Mouse (Mus musculus) limb, embryonic 14.5 days (tissue): ENCODE measurements around the gene Actr1a. TPM values are rescaled to one million over a fixed set of nuclear protein-coding genes. Genes with fewer than 3 reads are reported as not detected.

Experiments used
- ATAC-seq: fragments of 200-750 bp; cut with Nextera tagmentation; 2 replicates; pipeline ENCODE4 v1.8.0; 2017; ENCODE audit warnings: low read depth, moderate number of reproducible peaks, moderate TSS enrichment; ENCODE audit not compliant: low FRiP score
- DNase-seq: peaks from one replicate; pipeline ENCODE4 v3.0.0-alpha.2; 2015; ENCODE audit warnings: low spot score
- H3K27ac ChIP-seq: fragments of 300-500 bp; sonication (generic); replicated peaks from 2 replicates; pipeline ENCODE4 v1.5.1; 2014; ENCODE audit warnings: low read depth, mild to moderate bottlenecking, low read length, moderate library complexity, mixed read lengths
- H3K27me3 ChIP-seq: fragments of 300-500 bp; sonication (generic); 2 replicates; pipeline ENCODE4 v1.6.1; 2014; ENCODE audit warnings: low read length, mixed read lengths; ENCODE audit not compliant: control insufficient read depth, insufficient read depth
- H3K36me3 ChIP-seq: fragments of 300-500 bp; sonication (generic); 2 replicates; pipeline ENCODE4 v1.6.1; 2014; ENCODE audit warnings: mild to moderate bottlenecking, low read length, moderate library complexity, mixed read lengths; ENCODE audit not compliant: control insufficient read depth, insufficient read depth
- H3K4me1 ChIP-seq: fragments of 300-500 bp; sonication (generic); 2 replicates; pipeline ENCODE4 v1.6.1; 2014; ENCODE audit warnings: antibody characterized with exemption, low read length, mixed read lengths; ENCODE audit not compliant: control insufficient read depth, insufficient read depth
- H3K4me2 ChIP-seq: fragments of 300-500 bp; sonication (generic); replicated peaks from 2 replicates; pipeline ENCODE4 v1.6.1; 2014; ENCODE audit warnings: low read depth, mild to moderate bottlenecking, low read length, moderate library complexity; ENCODE audit not compliant: severe bottlenecking
- H3K4me3 ChIP-seq: fragments of 300-500 bp; sonication (generic); replicated peaks from 2 replicates; pipeline ENCODE4 v1.5.1; 2014; ENCODE audit warnings: low read length
- H3K9ac ChIP-seq: fragments of 300-500 bp; sonication (generic); 2 replicates; pipeline ENCODE4 v1.6.1; 2014; ENCODE audit warnings: mild to moderate bottlenecking, low read depth, low read length, moderate library complexity; ENCODE audit not compliant: severe bottlenecking
- H3K9me3 ChIP-seq: fragments of 300-500 bp; sonication (generic); 2 replicates; pipeline ENCODE4 v1.6.1; 2016; ENCODE audit warnings: low read length; ENCODE audit not compliant: control insufficient read depth
- POLR2A ChIP-seq: fragments of 200-500 bp; IDR thresholded peaks from 2 replicates; pipeline ENCODE4 v1.8.0; 2012; ENCODE audit warnings: inconsistent platforms, mild to moderate bottlenecking, moderate library complexity, borderline replicate concordance; ENCODE audit not compliant: insufficient read depth, insufficient read length; ENCODE audit errors: extremely low read depth
- WGBS: fragments of 180-500 bp; shearing (Covaris S2); extraction: QIAGEN DNeasy Blood & Tissue Kit; methylation state at CpG from one replicate; pipeline ENCODE4 v1.1.7; 2014; 5-methylcytosine and 5-hydroxymethylcytosine counted together
- polyA plus RNA-seq, 2 experiments: library from polyadenylated mRNA; depleted of rRNA in 1 of 2; stranded (reverse) in 1 of 2; unstranded in 1 of 2; fragments of >200 nt; fragmentation: Nextera tagmentation in 1 of 2; extraction: Ambion mirVana in 1 of 2; gene quantifications; 2 replicates each; pipeline versions ENCODE4 v1.2.1 to v1.2.3; 2012 to 2014

Gene Actr1a
- polyA plus RNA-seq, 2 experiments, result 96.2 to 152 TPM

DNA sequence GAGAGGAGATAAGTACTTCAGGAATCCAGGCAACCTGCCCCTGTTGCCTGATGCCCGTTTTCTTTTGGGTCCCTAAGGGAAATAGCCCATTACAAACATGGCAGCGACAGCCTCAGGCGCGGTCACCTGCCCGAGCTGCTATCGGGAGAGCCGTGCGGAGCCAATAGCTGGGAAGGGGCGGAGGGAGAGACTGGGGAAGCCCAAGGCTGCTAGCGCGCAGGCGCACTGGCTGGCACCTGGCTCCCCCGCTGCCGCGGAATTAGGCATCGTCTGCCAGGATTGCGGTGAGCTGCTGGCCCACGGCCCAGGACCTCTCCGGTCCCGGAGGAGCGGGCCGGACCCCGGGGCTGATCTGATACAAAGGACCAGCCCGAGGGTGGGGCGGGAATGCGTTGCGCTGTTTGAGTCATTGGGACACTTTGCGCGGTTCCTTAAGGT is 38.8 kb downstream of the Actr1a start:
- Histone ChIP-seq H3K4me3 (peak overlapping the region; percentile 46), H3K27ac (no peak overlapping the region), H3K36me3 (no peaks in the 10 kb centered on the region), H3K9me3 (no peaks in the 10 kb centered on the region), H3K4me1 (peaks cover 4% of the 10 kb centered on the region), H3K27me3 (peaks cover 15% of the 10 kb centered on the region; the same call in 1 of the 2 replicates), H3K9ac (peak overlapping the region; percentile 49), H3K4me2 (peak overlapping the region; percentile 68)
- ATAC-seq (peak; percentile 50; the same call in 1 of the 2 replicates), DNase-seq (peak; percentile 83)
- under 1% methylated on average over 26 of the region's 29 CpGs for WGBS
- TF ChIP-seq POLR2A, result no peak

DNA sequence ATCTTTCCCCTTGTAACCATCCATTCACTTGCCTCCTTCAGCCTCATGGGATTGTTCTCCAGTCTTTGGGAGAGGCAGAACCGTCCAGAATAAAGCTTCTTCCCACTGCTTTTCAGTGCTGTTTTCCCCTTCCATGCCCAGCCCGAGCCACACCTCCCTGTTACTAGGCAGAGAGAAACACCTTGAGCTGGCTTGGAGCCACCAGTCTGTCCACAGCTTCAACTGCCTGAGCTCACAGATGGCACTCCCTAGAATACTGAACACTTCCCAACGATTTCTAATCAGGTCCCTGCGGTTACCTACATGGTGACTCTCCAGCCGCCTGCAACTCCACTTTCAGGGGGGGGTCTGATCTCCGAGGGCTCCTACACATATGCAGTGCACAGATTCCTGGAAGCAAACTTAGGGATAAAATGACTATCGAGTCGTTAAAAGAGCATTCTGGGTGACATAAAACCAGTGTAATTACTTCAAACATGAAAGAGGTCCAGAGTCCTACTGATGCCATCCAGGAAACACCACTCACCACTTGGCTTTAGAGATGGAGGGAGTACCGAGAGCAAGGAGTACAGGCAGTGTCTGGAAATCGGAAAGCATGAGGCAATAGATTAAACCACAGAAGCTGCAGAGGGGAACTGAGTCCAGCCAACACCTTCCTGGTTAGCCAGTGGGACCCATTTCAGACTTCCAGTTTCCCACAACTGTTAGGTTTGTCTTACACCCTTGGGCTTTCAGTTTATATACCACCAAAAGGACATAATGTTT is 45.2 kb downstream of the Actr1a start, which contains the start of gene 2310034G01Rik:
Gene 2310034G01Rik, minus strand, starts transcription at position 135 of the 765 bp plus-strand sequence.
- H3K9ac ChIP-seq, result peak within 1 kb of the TSS; percentile 80
- peak within 1 kb of the TSS; percentile 85 for H3K4me2 ChIP-seq
- WGBS, result 41% methylated on average over 10 of the region's 10 CpGs
- ATAC-seq (no peak), DNase-seq (no peak)
- no peaks in the 10 kb centered on the region for H3K27me3 ChIP-seq
- no peaks in the 10 kb centered on the region for H3K36me3 ChIP-seq
- no peak for TF ChIP-seq POLR2A
- 0 out of 2 replicates have a peak, but pooled peaks cover 7% of the 10 kb centered on the region for H3K4me1 ChIP-seq
- peak within 1 kb of the TSS; percentile 79 for H3K27ac ChIP-seq
- no peaks in the 10 kb centered on the region for H3K9me3 ChIP-seq
- peak within 1 kb of the TSS; percentile 76 for H3K4me3 ChIP-seq

DNA sequence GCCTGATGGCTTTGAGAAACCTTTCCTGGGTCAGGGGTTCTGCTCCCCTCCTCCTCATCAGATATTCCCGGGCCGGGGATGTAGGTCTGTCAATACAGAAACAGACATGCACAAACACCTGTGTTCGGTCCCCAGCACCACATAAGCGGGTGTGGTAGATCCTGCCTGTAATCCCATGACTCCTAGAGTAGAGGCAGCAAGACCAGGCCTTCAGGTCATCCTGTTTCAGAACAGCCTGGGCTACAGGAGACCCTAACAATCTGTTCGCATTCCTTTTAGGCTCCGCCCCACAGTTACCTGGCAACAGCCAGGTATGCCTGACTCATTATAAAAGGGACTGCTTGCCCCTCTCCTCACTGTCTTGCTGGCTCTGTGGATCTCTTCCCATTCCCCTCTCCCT is 46.0 kb downstream of the Actr1a start:
- DNase-seq (no peak), ATAC-seq (no peak)
- no peaks in the 10 kb centered on the region for H3K36me3 ChIP-seq
- H3K9ac ChIP-seq, result peak overlapping the region; percentile 80
- 28% methylated on average over 6 of the region's 6 CpGs for WGBS
- peak overlapping the region; percentile 85 for H3K4me2 ChIP-seq
- H3K4me3 ChIP-seq, result peak overlapping the region; percentile 76
- no peaks in the 10 kb centered on the region for H3K9me3 ChIP-seq
- H3K27ac ChIP-seq, result peak overlapping the region; percentile 79
- TF ChIP-seq POLR2A, result no peak
- 0 out of 2 replicates have a peak, but pooled peaks cover 7% of the 10 kb centered on the region for H3K4me1 ChIP-seq
- no peaks in the 10 kb centered on the region for H3K27me3 ChIP-seq

DNA sequence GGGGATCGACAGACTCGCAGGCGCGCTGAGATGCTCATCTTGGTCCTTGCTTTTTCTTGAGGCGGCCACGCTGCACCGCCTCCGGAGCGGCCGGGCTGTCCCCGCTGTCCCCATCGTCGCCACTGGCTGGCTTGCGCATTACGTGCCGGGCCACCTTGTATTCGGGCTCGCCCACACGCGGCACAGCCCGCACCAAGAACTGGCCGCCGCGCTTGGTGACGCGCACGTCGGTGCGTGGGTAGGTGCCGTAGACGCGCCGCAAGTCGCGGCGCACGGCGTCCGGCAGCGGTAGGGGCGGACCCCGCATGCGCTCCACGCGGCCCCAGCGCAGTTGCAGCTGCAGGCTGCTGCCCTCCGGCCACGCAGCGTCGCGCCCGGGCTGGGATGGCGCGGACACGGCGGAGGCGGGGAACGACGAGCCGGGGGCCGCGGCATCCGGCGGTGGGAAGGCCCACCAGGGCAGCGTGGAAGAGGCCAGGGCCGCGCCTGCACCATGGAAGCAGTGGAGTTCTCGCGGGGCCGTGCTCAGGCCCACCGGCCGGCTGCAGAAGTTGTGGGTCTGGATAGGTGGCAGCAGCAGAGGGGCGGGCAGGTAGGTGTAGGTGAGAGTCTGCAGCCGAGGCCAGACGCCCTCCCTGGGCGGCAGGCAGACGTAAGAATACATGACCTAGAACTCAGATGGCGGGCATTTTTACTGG is 46.6 kb downstream of the Actr1a start:
- 0 out of 2 replicates have a peak, but pooled peaks cover 7% of the 10 kb centered on the region for H3K4me1 ChIP-seq
- ATAC-seq (peak; percentile 91), DNase-seq (peak; percentile 73)
- peak; percentile 84 for TF ChIP-seq POLR2A
- peak overlapping the region; percentile 80 for H3K9ac ChIP-seq
- no peaks in the 10 kb centered on the region for H3K36me3 ChIP-seq
- whole genome bisulfite sequencing, result 1% methylated on average over 75 of the region's 78 CpGs
- no peaks in the 10 kb centered on the region for H3K9me3 ChIP-seq
- peak overlapping the region; percentile 85 for H3K4me2 ChIP-seq
- peak overlapping the region; percentile 79 for H3K27ac ChIP-seq
- H3K27me3 ChIP-seq, result no peaks in the 10 kb centered on the region
- peak overlapping the region; percentile 76 for H3K4me3 ChIP-seq

DNA sequence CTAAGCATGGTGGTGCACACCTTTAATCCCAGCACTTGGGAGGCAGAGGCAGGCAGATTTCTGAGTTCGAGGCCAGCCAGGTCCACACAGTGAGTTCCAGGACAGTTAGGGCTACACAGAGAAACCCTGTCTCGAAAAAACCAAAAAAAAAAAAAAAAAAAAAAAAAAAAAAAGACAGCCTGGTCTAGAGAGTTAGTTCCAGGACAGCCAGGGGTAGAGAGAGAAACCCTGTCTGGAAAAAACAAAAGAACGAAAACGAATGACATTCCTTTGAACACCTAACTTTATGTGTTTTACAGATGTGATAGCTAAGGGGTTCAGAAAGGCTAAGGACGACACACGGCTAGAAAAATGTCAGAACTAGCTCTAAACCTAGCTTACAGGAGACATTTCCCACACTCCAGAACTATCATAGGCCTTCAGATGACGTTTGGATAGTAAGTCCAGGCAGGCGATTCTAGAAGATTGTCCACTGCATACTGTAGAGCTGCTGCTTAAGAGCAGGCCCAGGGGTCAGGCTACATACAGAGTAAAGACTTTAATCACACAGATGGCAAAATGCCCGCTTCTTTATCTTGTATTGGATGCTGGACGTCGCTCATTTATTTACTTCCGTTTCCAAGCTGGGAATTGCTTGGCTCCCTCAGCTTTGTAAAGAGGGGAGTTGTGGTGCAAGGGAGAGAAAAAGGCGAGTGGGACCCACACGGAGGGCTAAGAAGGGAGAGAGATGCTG is 47.4 kb downstream of the Actr1a start:
- TF ChIP-seq POLR2A, result no peak
- Histone ChIP-seq H3K4me1 (0 out of 2 replicates have a peak, but pooled peaks cover 7% of the 10 kb centered on the region), H3K36me3 (no peaks in the 10 kb centered on the region), H3K9me3 (no peaks in the 10 kb centered on the region), H3K4me2 (peak overlapping the region; percentile 85), H3K27ac (peak overlapping the region; percentile 79), H3K9ac (peak overlapping the region; percentile 80), H3K4me3 (peak overlapping the region; percentile 76), H3K27me3 (no peaks in the 10 kb centered on the region)
- WGBS, result 27% methylated on average over 14 of the region's 14 CpGs
- DNase-seq (peak; percentile 39), ATAC-seq (no peak)
